Mouse (Mus musculus): ENCODE results near the gene Ttn.

Gene Ttn

DNA sequence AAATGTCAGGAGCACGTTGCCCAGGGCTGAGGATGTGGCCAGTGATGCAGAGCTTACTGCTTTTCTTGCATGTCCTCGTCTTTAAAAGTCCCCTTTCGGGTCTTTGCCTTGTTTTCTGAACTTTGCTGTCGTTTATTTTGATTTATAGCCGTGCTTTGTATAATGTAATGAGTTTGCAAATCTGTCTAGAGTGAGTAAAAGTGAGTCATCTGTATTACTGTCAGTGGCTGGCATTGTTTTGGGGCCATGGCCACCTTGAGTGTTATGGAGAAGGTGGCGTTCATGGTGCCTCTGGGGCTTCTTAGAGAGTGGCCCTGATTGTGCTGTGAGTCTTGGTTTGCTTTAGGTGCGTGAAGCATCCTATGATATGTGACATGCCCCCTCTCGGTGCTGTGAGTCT, 300.0 kb downstream of the Ttn start:
- in situ Hi-C loops (cut with MboI; ENCODE audit: low pct_unique_long_range_greater_than_20kb in 1 of 2, low sequenced_read_pairs in 2 of 2, unreplicated experiment in 1 of 2) = no loop called here

DNA sequence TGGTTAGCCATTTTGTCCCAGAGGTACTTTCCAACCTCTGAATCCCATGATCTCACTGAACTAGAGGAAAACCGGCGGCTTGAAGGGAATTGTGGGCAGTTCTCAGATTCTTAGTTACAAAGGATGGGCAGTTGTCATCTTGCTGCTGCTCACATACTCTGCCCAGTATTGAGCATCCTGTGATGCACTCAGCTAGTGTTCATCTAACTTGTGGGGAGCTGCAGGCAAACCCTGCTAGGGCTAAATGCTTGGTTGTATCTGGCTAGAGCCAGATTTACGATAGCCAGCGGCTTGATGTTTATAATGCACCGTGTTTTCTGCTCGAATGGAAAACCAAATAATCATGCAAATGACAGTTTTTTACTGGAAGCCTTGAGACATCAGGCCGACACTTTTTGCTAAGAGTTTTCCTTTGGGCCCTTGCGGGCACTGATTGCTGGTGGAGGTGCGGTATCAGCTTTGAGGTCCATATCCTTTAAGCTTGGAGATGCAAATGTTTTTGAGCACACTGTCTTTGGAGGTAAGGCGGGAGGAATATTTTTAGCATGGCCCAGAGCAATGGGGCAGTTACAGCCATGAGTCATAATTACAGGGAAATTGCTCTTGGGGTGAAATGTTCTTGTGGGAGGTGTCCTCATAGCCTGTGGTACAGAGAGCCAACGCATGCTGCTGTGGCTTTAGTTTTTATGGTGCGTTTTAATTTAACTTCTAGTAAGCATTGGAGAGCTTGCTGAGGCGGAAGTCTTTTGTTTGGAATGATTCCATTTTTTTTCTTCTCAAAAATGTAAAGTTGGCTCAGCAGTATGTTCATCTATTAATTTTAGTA, 305.7 kb downstream of the Ttn start:
- in situ Hi-C loops (cut with MboI; ENCODE audit: low pct_unique_long_range_greater_than_20kb in 1 of 2, low sequenced_read_pairs in 2 of 2, unreplicated experiment in 1 of 2) = no loop called here

DNA sequence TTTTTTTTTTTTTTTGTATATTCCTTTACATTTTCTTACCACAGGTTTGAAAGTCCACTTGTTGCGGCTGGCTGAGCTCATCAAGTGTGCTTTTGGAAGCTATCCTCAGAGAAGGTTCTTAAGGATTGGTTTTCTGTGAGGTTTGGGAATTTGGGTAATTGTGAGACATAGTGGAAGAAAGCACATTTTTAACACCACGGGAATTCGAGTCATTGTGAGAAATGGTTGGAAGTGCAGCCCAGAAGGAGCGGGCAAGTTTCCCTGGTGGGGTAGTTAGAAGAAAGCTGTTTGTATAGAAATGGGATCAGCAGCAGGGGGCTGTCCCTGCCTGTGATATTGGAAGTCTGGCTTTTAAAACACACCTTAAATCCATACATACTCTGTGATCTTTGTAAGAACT, 306.4 kb downstream of the Ttn start:
- in situ Hi-C loops (cut with MboI; ENCODE audit: low pct_unique_long_range_greater_than_20kb in 1 of 2, low sequenced_read_pairs in 2 of 2, unreplicated experiment in 1 of 2) = no loop called here

DNA sequence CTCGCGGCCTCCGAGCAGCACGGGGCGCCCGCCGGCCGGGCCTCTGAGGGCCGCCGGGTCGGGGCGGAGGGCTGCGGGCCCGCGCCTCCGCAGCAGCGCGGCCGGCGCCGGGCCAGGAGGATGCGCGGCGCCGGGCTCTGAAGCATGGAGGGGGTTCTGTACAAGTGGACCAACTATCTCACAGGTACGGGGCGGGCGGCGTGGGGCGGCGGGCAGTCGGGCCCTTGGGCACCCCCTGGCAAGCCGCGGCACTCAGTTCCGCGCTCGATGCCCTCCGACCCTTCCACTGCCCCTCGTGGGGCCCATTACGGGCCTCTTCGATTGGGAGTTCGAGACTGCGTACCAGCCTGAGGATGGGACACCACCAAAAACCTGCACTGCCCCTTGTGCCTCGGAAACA, 306.9 kb downstream of the Ttn start:
- in situ Hi-C loops (cut with MboI; ENCODE audit: low pct_unique_long_range_greater_than_20kb in 1 of 2, low sequenced_read_pairs in 2 of 2, unreplicated experiment in 1 of 2) = no loop called here

GRCm38 (mm10) chr2:76674725-76675427, 307.5 kb downstream of the Ttn start, which contains the start of gene Plekha3:
Plekha3 (plus strand) TSS chr2:76675281.
- in situ Hi-C loops (cut with MboI; ENCODE audit: low pct_unique_long_range_greater_than_20kb in 1 of 2, low sequenced_read_pairs in 2 of 2, unreplicated experiment in 1 of 2) = no loop called here

DNA sequence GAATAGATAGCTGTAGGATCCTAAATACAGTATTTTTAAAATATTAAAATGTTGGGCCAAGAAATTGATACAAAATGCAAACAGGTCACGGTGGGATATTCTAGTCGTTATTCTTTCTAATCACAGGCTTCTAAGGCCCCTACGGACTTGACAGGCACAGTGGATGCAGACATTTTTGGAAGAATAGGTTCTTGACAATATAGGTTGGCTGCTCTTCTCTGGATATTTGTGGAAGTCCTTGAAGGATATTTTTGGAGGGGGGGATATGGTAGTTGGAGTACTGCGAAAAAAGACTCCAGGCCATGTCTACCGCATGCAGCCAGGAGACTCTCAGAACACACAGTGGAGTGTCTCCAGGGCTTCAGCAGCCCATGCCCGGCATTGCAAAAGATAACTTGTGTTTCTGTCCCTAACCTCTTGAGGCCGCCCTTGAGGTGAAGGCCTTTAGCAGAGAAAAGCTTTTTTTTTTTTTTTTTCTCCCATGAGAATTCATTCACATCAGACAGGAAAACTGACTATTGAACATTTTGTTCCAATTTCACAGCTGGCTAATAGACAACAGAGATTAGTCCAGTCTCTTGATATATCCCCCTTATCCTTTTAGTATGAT, 308.8 kb downstream of the Ttn start:
- in situ Hi-C loops (cut with MboI; ENCODE audit: low pct_unique_long_range_greater_than_20kb in 1 of 2, low sequenced_read_pairs in 2 of 2, unreplicated experiment in 1 of 2) = no loop called here

DNA sequence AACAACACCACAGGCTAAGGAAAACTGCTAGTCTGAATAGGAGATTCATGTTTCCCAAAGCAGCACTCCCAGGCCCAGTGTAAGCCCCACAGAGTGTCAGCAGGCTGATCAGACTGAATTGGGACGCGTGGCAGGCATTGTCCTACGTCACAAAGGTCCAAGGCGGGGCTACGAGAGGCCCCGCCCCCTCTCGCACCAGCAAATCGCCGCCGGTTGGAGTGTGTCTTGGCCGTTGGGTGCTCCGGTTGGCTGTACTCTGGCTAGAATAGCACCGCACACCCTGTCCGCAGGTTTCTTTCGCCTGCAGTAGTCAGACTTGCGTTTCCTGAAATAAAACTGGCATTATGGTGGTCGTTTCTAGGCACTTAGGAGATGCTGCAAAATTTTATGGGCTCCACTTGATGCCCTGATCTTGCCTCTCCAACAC, 309.4 kb downstream of the Ttn start, which contains the start of gene Fkbp7:
TSS of gene Fkbp7 (minus strand) at position 151 of the 427 bp plus-strand sequence.
- in situ Hi-C loops (cut with MboI; ENCODE audit: low pct_unique_long_range_greater_than_20kb in 1 of 2, low sequenced_read_pairs in 2 of 2, unreplicated experiment in 1 of 2) = no loop called here

GRCm38 (mm10) chr2:76672134-76672745, 310.1 kb downstream of the Ttn start:
- in situ Hi-C loops (cut with MboI; ENCODE audit: low pct_unique_long_range_greater_than_20kb in 1 of 2, low sequenced_read_pairs in 2 of 2, unreplicated experiment in 1 of 2) = no loop called here

- in situ Hi-C loops (cut with MboI; ENCODE audit: low pct_unique_long_range_greater_than_20kb in 1 of 2, low sequenced_read_pairs in 2 of 2, unreplicated experiment in 1 of 2) = no loop called here
Measured at GRCm38 (mm10) chr2:76671641-76672040, 310.7 kb downstream of the Ttn start.

DNA sequence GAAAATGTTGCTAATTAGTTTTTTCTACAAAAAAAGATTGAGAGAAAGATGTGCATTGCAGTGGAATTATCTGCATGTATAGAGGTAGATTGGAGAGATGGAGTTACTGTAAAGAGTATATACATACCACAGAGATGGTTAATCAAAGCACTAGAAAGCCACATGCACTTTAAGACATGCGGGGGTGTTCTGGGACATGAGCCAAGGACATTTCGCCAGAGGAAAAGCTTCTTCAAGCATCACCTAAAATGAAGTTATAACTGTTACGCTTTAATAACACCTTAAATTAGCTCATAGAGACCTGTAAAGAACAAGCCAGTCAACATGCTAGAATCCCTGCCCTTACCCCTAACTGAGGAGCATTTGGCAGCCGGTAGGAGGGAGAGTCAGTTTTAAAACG, 315.1 kb downstream of the Ttn start:
- in situ Hi-C loops (cut with MboI; ENCODE audit: low pct_unique_long_range_greater_than_20kb in 1 of 2, low sequenced_read_pairs in 2 of 2, unreplicated experiment in 1 of 2) = no loop called here

- in situ Hi-C loops (cut with MboI; ENCODE audit: low pct_unique_long_range_greater_than_20kb in 1 of 2, low sequenced_read_pairs in 2 of 2, unreplicated experiment in 1 of 2) = no loop called here
Measured at GRCm38 (mm10) chr2:76665531-76665930, 316.8 kb downstream of the Ttn start.

DNA sequence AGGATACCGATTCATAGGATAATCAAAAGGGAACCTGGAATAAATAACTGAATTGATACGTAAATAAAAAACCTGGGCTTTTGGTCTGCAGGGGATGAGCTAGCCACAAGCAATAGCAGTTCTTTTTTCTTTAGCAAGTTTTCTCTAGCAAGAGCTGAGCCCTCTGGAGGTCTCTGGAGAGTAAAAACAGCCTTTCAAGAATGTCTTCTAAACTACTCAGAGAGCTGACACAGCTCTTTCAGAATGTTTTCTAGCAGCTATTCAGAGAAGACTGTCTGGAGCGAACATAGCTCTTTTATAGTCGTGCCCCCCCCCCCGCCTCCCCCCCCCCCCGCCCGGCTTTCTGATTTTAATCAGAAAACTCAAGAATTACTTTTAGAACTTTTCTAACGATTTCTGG, 322.9 kb downstream of the Ttn start:
- in situ Hi-C loops (cut with MboI; ENCODE audit: low pct_unique_long_range_greater_than_20kb in 1 of 2, low sequenced_read_pairs in 2 of 2, unreplicated experiment in 1 of 2) = no loop called here

DNA sequence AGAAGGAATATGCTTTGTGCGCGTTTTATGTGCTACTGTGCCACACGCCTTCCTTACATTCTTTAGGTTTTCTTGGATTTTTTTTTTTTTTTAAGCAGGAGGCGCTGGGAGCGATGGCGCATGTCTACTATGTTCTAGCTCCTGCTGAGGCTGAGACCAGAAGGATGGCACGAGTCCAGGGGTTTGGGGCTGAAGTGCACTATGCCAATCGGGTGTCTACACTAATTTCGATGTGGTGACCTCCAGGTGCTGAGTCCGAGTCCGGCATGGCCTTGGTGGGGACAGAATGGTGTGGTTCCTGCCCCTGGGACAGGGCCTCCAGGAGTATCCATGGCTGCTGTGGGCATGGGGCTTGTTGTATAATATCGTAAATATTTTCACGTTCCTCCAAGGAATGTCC, 323.8 kb downstream of the Ttn start:
- in situ Hi-C loops (cut with MboI; ENCODE audit: low pct_unique_long_range_greater_than_20kb in 1 of 2, low sequenced_read_pairs in 2 of 2, unreplicated experiment in 1 of 2) = no loop called here

- in situ Hi-C loops (cut with MboI; ENCODE audit: low pct_unique_long_range_greater_than_20kb in 1 of 2, low sequenced_read_pairs in 2 of 2, unreplicated experiment in 1 of 2) = no loop called here
Measured at GRCm38 (mm10) chr2:76655982-76656381, 326.4 kb downstream of the Ttn start.

DNA sequence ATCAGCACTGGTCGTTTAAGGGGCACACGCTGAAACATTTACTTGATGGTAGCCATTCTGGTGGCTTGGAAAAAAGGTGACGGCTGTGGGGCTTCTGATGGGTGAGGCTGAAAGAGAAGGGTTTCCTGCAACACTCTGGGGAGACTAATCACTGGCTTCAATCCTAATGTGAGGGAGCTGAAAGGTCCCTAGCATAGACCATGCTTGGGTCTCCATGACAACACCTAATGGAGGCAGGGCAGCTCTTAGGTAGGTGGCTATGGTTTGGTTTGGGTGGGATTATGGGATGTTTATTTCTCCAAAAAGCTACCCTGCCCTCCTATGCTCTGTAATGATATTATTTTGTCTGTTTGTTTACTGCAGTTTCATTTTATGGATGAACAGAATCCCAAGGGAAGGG, 326.9 kb downstream of the Ttn start:
- in situ Hi-C loops (cut with MboI; ENCODE audit: low pct_unique_long_range_greater_than_20kb in 1 of 2, low sequenced_read_pairs in 2 of 2, unreplicated experiment in 1 of 2) = no loop called here

DNA sequence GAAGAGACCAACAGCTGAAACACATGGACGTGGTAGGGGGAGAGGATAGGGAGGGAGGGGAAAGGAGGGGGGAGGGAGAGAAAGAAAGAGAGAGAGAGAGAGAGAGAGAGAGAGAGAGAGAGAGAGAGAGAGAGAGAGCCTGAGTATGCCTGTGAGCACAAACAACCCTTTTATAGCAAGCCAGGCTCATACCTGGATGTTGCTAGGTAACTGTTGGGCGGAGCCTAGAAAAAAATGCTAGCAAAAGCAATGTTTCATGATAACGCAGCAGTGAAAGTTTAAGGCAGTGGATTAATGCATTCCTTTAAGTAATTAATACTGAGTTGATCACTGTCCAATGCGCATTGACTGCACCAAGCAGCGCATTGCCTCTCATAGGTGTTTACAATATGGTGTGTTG, 327.7 kb downstream of the Ttn start:
- in situ Hi-C loops (cut with MboI; ENCODE audit: low pct_unique_long_range_greater_than_20kb in 1 of 2, low sequenced_read_pairs in 2 of 2, unreplicated experiment in 1 of 2) = no loop called here
